Mouse (Mus musculus): ENCODE measurements around the gene Vmn2r120.
"Not testable (repeated sequence)": the region's sequence is repeated elsewhere in the genome, so short reads cannot be mapped to it uniquely, and the experiment has no call there.

Vmn2r120 gene

DNA sequence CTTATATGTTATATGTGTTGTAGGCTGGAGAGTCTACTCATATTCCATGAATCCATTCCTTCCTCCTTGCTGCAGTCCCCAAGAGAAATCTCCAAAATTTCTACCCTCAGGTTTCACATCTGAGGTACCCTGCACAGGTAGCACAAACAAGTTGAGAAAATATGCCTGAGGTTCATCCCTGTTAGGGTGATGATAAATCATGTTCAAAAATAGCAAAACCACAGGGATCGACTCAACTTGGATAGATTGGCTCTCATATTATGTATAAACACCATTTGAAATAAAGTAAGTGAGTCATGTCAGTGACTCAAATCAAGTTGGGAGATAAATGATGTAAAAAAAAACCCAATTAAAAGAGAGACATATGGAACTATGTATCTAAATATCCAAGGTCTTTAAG, at the start of gene Vmn2r120:
Vmn2r120 (minus strand) TSS at position 101 of the 400 bp plus-strand sequence.
- DNase-seq (ENCODE audit: extremely low read depth, insufficient read length, low spot score): no peak

DNA sequence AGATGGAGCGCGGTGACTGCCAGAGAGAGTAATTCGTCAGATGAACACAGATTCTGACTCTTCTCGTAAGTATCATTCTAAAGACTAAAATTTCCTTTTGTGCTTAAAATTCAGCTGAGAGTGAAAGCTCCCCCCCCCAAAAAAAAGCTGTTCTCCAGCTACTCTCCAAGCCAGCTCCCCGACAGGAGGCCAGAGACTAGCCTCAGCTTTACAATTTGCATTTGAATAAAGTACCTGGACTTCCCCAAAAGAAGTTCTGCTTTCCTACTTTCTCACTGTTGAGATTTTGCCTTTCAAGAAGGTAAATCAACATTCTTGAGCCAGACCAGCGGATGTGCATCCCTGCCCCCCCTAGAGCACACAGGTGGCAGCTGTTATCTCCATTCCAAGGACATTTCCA, 42.0 kb upstream of the Vmn2r120 start:
- DNase-seq (ENCODE audit: extremely low read depth, insufficient read length, low spot score): not testable (repeated sequence)

DNA sequence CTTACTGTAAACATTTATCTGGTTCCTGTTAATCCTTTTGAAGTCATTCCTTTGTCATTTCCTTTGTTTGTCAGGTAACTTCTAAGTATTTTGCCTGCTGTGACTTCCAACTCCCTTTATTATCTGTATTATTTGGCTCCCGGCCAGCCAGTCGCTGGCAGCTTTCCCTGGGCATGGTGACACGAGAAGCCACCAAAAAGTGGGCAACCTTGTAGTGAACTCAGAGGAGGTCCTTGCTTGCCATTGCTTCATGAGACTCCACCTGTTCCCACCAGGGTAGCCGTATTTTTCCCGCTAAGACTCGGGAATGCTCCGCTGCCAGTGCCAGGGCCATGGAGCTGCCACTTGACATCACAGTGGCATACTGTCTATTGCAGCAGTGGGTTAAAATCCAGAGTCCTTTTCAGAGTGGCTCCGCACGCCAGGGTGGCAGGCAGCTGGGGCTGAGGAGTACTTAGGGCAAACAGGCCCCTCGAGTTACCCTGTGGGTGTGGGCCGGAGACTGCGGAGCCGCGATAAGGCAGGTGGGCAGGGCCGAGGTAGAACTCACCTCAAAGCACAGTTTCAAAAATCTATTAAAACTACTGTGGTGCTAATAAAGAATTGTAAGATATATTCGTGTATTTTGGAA, 28.9 kb upstream of the Vmn2r120 start:
- DNase-seq (ENCODE audit: extremely low read depth, insufficient read length, low spot score): no peak
